Mouse (Mus musculus) forebrain, postnatal 0 days (tissue): ENCODE measurements around the gene F2rl1. TPM values are rescaled to one million over a fixed set of nuclear protein-coding genes. Genes with fewer than 3 reads are reported as not detected.
A peak's percentile ranks its signal among the peaks of the same experiment; 100 is the strongest.

ENCODE experiments used
- ATAC-seq: fragments of 200-750 bp; cut with Nextera tagmentation; 2 replicates; pipeline ENCODE4 v1.8.0; 2017; ENCODE audit warnings: mild to moderate bottlenecking, moderate library complexity
- DNase-seq: peaks from one replicate; pipeline ENCODE4 v3.0.0-alpha.2; 2015
- H3K27ac ChIP-seq: fragments of 300-500 bp; sonication (generic); 2 replicates; pipeline ENCODE4 v1.5.1; 2014; ENCODE audit warnings: low read depth, mild to moderate bottlenecking, antibody characterized with exemption, low read length, moderate library complexity, mixed read lengths
- H3K27me3 ChIP-seq: fragments of 300-500 bp; sonication (generic); 2 replicates; pipeline ENCODE4 v1.6.1; 2014; ENCODE audit warnings: mild to moderate bottlenecking, low read length, mixed read lengths; ENCODE audit not compliant: insufficient read depth
- H3K36me3 ChIP-seq: fragments of 300-500 bp; sonication (generic); 2 replicates; pipeline ENCODE4 v1.6.1; 2014; ENCODE audit warnings: mild to moderate bottlenecking, moderate library complexity; ENCODE audit not compliant: insufficient read depth
- H3K4me1 ChIP-seq: fragments of 300-500 bp; sonication (generic); 2 replicates; pipeline ENCODE4 v1.6.1; 2014; ENCODE audit warnings: antibody characterized with exemption; ENCODE audit not compliant: insufficient read depth
- H3K4me2 ChIP-seq: fragments of 300-500 bp; sonication (generic); 2 replicates; pipeline ENCODE4 v1.6.1; 2014; ENCODE audit warnings: low read depth, mild to moderate bottlenecking, moderate library complexity
- H3K4me3 ChIP-seq: fragments of 300-500 bp; sonication (generic); 2 replicates; pipeline ENCODE4 v1.5.1; 2014; ENCODE audit warnings: low read depth, low read length, mixed read lengths
- H3K9ac ChIP-seq: fragments of 300-500 bp; sonication (generic); 2 replicates; pipeline ENCODE4 v1.6.1; 2014; ENCODE audit warnings: mild to moderate bottlenecking
- H3K9me3 ChIP-seq: fragments of 300-500 bp; sonication (generic); 2 replicates; pipeline ENCODE4 v1.6.1; 2016; ENCODE audit warnings: low read length
- CTCF ChIP-seq: sonication (generic); IDR thresholded peaks from 2 replicates; pipeline ENCODE4 v1.5.1; 2016; ENCODE audit warnings: antibody characterized with exemption, control low read depth, low read depth
- WGBS: fragments of 180-500 bp; shearing (Covaris S2); extraction: QIAGEN DNeasy Blood & Tissue Kit; methylation state at CpG from one replicate; pipeline ENCODE4 v1.1.7; 2014; 5-methylcytosine and 5-hydroxymethylcytosine counted together
- polyA plus RNA-seq: library from polyadenylated mRNA; unstranded; fragments of >200 nt; fragmentation: Nextera tagmentation; extraction: Ambion mirVana; gene quantifications from 2 replicates; pipeline ENCODE4 v1.2.1, GENCODE M21; 2015
- total RNA-seq: library from RNA; depleted of rRNA; stranded (reverse); fragments of >200 nt; gene quantifications from 2 replicates; pipeline ENCODE4 v1.2.3, GENCODE M21; 2014; rRNA removed

F2rl1 gene
- total and polyA plus RNA-seq, 2 experiments from 2014 or later: 0.05 to 0.19 TPM

- no peaks in the 10 kb centered on the region for H3K27me3 ChIP-seq
- TF ChIP-seq CTCF: peak; percentile 65
Observed at GRCm38 (mm10) chr13:95470970-95471369, 54.1 kb downstream of the F2rl1 start.

More at GRCm38 (mm10) chr13:95470970-95471369, 54.1 kb downstream of the F2rl1 start:
- Histone ChIP-seq H3K4me3 (no peak overlapping the region), H3K9me3 (no peaks in the 10 kb centered on the region), H3K4me1 (no peaks in the 10 kb centered on the region), H3K9ac (no peak overlapping the region), H3K4me2 (no peak overlapping the region), H3K27ac (no peak overlapping the region), H3K36me3 (no peaks in the 10 kb centered on the region)
- ATAC-seq: no peak
- DNase-seq: peak; percentile 22
- WGBS: 50% methylated on average over 2 of the region's 2 CpGs

Other genes starting within 250 kb of the F2rl1 start
- 11.1 and 15.8 TPM in 2 replicates for gene Zbed3, start 201.6 kb downstream of the F2rl1 start, total RNA-seq
- gene Zbed3, start 201.6 kb downstream of the F2rl1 start, polyA plus RNA-seq: 30.8 and 31.4 TPM in 2 replicates
- 34.3 and 36.5 TPM in 2 replicates for gene Aggf1, start 149.9 kb downstream of the F2rl1 start, total RNA-seq
- 31.0 and 32.8 TPM in 2 replicates for gene Aggf1, start 149.9 kb downstream of the F2rl1 start, polyA plus RNA-seq
- 4.5 and 4.6 TPM in 2 replicates for gene Crhbp, start 80.3 kb downstream of the F2rl1 start, total RNA-seq
- gene Crhbp, start 80.3 kb downstream of the F2rl1 start, polyA plus RNA-seq: 5.1 and 5.5 TPM in 2 replicates
- not detected in 2 replicates for gene S100z, start 46.5 kb downstream of the F2rl1 start, total RNA-seq
- not detected in 2 replicates for gene S100z, start 46.5 kb downstream of the F2rl1 start, polyA plus RNA-seq
- gene F2r, start 93.3 kb upstream of the F2rl1 start, total RNA-seq: 28.4 and 41.7 TPM in 2 replicates
- 20.1 and 28.0 TPM in 2 replicates for gene F2r, start 93.3 kb upstream of the F2rl1 start, polyA plus RNA-seq
- gene F2rl2, start 171.6 kb upstream of the F2rl1 start, total RNA-seq: 0.10 and 1.1 TPM in 2 replicates
- gene F2rl2, start 171.6 kb upstream of the F2rl1 start, polyA plus RNA-seq: 0.38 and 0.39 TPM in 2 replicates